Mouse (Mus musculus): ENCODE data around the gene Sema3g. TPM values are rescaled to one million over a fixed set of nuclear protein-coding genes. Genes with fewer than 3 reads are reported as not detected.

Gene Sema3g
- polyA plus RNA-seq, 1 experiment from 2014 or later: 6.5 TPM

DNA sequence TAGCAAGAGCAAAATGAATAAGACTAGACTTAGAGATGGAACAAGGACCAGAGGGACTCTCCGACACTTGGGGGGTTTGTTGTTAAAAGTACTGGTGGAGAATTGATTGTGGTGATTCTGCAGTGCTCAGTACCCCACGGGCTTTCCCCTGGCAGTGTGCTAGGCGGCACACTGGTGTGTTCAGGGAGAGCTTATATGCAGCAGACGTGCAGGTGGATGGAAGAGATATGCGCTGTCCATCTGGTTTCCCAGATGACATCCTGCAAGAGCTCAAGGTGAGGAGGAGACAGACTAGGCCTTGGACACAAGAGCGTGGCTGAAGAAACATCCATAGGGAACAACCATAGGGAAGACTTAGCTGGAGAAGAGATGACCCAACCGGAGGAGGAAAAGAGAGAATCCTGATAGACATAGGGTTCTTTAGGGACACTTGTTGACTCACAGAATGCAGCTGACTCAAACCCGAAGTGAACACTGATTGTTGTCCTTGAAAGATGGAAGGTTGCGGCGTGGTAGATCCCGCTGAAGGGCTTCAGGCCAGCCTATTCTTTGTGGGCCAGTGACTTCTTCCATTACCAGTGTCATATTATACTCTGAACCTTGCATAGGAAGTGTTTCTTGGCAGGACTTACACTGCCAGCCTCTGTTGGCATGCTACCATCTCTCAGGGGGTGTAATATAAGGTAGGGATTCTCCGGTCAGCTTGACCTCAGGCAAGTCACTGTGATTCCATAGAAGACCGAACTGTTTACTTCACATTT is 10.4 kb upstream of the Sema3g start:
- Histone ChIP-seq H3K27me3 (ENCODE audit: insufficient read depth, low read length) (no peaks in the 10 kb centered on the region), H3K4me1 (replicated peaks; ENCODE audit: insufficient read depth, low read length) (peaks cover 12% of the 10 kb centered on the region), H3K4me3 (replicated peaks; ENCODE audit: low read depth, low read length) (peak overlapping the region; percentile 83), H3K9ac (ENCODE audit: low read depth, low read length) (peak overlapping the region; percentile 91), H3K27ac (no peak overlapping the region), H3K36me3 (ENCODE audit: insufficient read depth, low read length) (peaks cover 11% of the 10 kb centered on the region), H3K9me3 (replicated peaks; ENCODE audit: low read length) (no peaks in the 10 kb centered on the region), H3K4me2 (ENCODE audit: low read length) (peak overlapping the region; percentile 94)
- no peak for DNase-seq (ENCODE audit: low spot score)
- ATAC-seq (replicated peaks; ENCODE audit: low FRiP score, low read depth): no peak
- no peak for TF ChIP-seq CTCF (IDR thresholded peaks at IDR 0.05; ENCODE audit: low read depth)
- WGBS: 79% methylated on average over 13 of the region's 13 CpGs

DNA sequence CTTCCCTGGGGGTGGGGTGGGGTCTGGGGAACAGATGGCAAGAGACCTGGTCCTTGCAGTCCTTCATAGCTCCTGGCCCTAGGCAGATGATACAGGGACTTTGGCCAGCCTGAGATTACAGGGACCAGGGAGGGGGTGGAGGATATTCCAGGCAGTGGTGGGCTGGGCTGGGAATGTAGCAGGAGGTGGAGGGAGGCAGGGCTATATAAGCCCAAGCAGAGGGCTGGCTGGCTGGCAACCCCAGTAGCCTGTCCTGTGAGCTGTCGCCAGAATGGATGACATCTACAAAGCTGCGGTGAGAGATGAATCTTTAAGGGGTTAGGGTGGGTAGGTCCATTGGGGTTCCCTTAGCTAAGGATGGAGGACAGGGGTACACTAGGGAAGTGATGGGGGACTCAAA is 9.6 kb upstream of the Sema3g start, which contains the start of gene Tnnc1:
Gene Tnnc1 (plus strand): TSS at position 229 of the 400 bp plus-strand sequence.
- DNase-seq (ENCODE audit: low spot score) (no peak), ATAC-seq (replicated peaks; ENCODE audit: low FRiP score, low read depth) (no peak)
- peaks cover 12% of the 10 kb centered on the region for H3K4me1 ChIP-seq (replicated peaks; ENCODE audit: insufficient read depth, low read length)
- H3K9me3 ChIP-seq (replicated peaks; ENCODE audit: low read length): no peaks in the 10 kb centered on the region
- H3K4me3 ChIP-seq (replicated peaks; ENCODE audit: low read depth, low read length): no peak within 1 kb of the TSS
- WGBS: 52% methylated on average over 2 of the region's 2 CpGs
- H3K9ac ChIP-seq (ENCODE audit: low read depth, low read length): no peak within 1 kb of the TSS
- H3K27ac ChIP-seq: no peak within 1 kb of the TSS
- no peaks in the 10 kb centered on the region for H3K27me3 ChIP-seq (ENCODE audit: insufficient read depth, low read length)
- H3K4me2 ChIP-seq (ENCODE audit: low read length): peak within 1 kb of the TSS; percentile 94
- no peak for TF ChIP-seq CTCF (IDR thresholded peaks at IDR 0.05; ENCODE audit: low read depth)
- peaks cover 4% of the 10 kb centered on the region; the same call in 1 of the 2 replicates for H3K36me3 ChIP-seq (ENCODE audit: insufficient read depth, low read length)

DNA sequence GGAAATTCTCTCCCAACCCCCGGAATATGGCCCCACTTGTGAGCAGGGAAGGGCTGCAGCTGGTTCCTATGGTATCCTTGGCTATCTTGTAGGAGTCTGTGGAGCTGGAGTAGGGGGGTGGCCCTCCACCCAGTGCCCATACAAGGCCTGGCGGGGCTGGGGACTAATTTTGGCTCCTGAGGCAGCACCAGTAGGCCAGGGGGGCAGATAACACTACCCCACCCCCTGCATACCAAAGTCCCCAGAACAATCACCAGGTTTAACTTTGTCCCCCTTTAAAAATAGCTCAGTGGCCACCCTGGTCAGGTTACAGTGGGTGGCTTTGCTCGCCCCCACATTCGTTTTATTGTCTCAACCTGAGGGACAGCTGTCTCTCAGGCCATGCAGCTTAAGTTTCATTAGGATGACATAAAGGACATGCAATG is 8.5 kb upstream of the Sema3g start:
- 66% methylated on average over 4 of the region's 4 CpGs for WGBS

GRCm38 (mm10) chr14:31211854-31212253 is 5.8 kb upstream of the Sema3g start:
- no peaks in the 10 kb centered on the region for H3K4me1 ChIP-seq (replicated peaks; ENCODE audit: insufficient read depth, low read length)
- H3K36me3 ChIP-seq (ENCODE audit: insufficient read depth, low read length): no peaks in the 10 kb centered on the region
- H3K4me3 ChIP-seq (replicated peaks; ENCODE audit: low read depth, low read length): no peak overlapping the region
- no peak overlapping the region for H3K4me2 ChIP-seq (ENCODE audit: low read length)
- H3K9me3 ChIP-seq (replicated peaks; ENCODE audit: low read length): no peaks in the 10 kb centered on the region
- 89% methylated on average over 6 of the region's 6 CpGs for WGBS
- no peak for DNase-seq (ENCODE audit: low spot score)
- H3K27ac ChIP-seq: no peak overlapping the region
- no peak for ATAC-seq (replicated peaks; ENCODE audit: low FRiP score, low read depth)
- no peak for TF ChIP-seq CTCF (IDR thresholded peaks at IDR 0.05; ENCODE audit: low read depth)
- no peak overlapping the region for H3K9ac ChIP-seq (ENCODE audit: low read depth, low read length)
- H3K27me3 ChIP-seq (ENCODE audit: insufficient read depth, low read length): no peaks in the 10 kb centered on the region

More for the DNA sequence above, 8.5 kb upstream of the Sema3g start:
- H3K4me2 ChIP-seq (ENCODE audit: low read length): no peak overlapping the region
- TF ChIP-seq CTCF (IDR thresholded peaks at IDR 0.05; ENCODE audit: low read depth): no peak
- ATAC-seq (replicated peaks; ENCODE audit: low FRiP score, low read depth) (no peak), DNase-seq (ENCODE audit: low spot score) (no peak)
- no peak overlapping the region for H3K9ac ChIP-seq (ENCODE audit: low read depth, low read length)
- no peaks in the 10 kb centered on the region for H3K9me3 ChIP-seq (replicated peaks; ENCODE audit: low read length)
- no peak overlapping the region for H3K27ac ChIP-seq
- no peak overlapping the region for H3K4me3 ChIP-seq (replicated peaks; ENCODE audit: low read depth, low read length)
- H3K27me3 ChIP-seq (ENCODE audit: insufficient read depth, low read length): no peaks in the 10 kb centered on the region
- H3K36me3 ChIP-seq (ENCODE audit: insufficient read depth, low read length): no peaks in the 10 kb centered on the region
- peaks cover 11% of the 10 kb centered on the region for H3K4me1 ChIP-seq (replicated peaks; ENCODE audit: insufficient read depth, low read length)

DNA sequence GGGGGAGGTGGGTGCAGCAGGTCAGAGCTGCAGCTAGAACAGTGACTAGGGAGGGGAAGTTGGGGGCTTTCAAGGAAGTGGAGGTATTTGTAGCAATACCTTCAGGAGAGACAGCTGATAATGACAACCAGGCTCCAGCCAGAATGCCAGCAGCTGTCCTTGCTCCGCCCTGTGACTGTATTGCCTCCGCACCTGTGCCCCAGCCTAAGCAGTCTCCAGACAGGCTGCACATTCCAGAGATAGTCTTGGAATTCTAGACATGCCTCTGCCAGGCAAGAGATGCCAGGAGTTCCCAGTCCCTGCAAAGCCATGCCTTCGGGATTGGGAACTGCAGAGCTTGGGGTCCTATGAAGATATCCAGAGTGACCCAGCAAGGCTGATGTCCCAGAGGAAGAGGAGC is 5.2 kb upstream of the Sema3g start:
- DNase-seq (ENCODE audit: low spot score) (no peak), ATAC-seq (replicated peaks; ENCODE audit: low FRiP score, low read depth) (no peak)
- Histone ChIP-seq H3K27me3 (ENCODE audit: insufficient read depth, low read length) (no peaks in the 10 kb centered on the region), H3K4me3 (replicated peaks; ENCODE audit: low read depth, low read length) (no peak overlapping the region), H3K9me3 (replicated peaks; ENCODE audit: low read length) (no peaks in the 10 kb centered on the region), H3K27ac (no peak overlapping the region), H3K4me2 (ENCODE audit: low read length) (no peak overlapping the region), H3K4me1 (replicated peaks; ENCODE audit: insufficient read depth, low read length) (no peaks in the 10 kb centered on the region), H3K9ac (ENCODE audit: low read depth, low read length) (0 out of 2 replicates have a peak overlapping the region, but pooled peaks have one; percentile 18), H3K36me3 (ENCODE audit: insufficient read depth, low read length) (no peaks in the 10 kb centered on the region)
- WGBS: 77% methylated on average over 3 of the region's 3 CpGs
- no peak for TF ChIP-seq CTCF (IDR thresholded peaks at IDR 0.05; ENCODE audit: low read depth)

- H3K36me3 ChIP-seq (ENCODE audit: insufficient read depth, low read length): no peaks in the 10 kb centered on the region
- no peaks in the 10 kb centered on the region for H3K27me3 ChIP-seq (ENCODE audit: insufficient read depth, low read length)
- no peaks in the 10 kb centered on the region for H3K4me1 ChIP-seq (replicated peaks; ENCODE audit: insufficient read depth, low read length)
- H3K4me2 ChIP-seq (ENCODE audit: low read length): no peak overlapping the region
- no peak overlapping the region for H3K9ac ChIP-seq (ENCODE audit: low read depth, low read length)
- H3K4me3 ChIP-seq (replicated peaks; ENCODE audit: low read depth, low read length): no peak overlapping the region
- no peaks in the 10 kb centered on the region for H3K9me3 ChIP-seq (replicated peaks; ENCODE audit: low read length)
- no peak for ATAC-seq (replicated peaks; ENCODE audit: low FRiP score, low read depth)
- no peak overlapping the region for H3K27ac ChIP-seq
- 74% methylated on average over 8 of the region's 8 CpGs for WGBS
- no peak for DNase-seq (ENCODE audit: low spot score)
- no peak for TF ChIP-seq CTCF (IDR thresholded peaks at IDR 0.05; ENCODE audit: low read depth)
These were observed 3.8 kb upstream of the Sema3g start for GRCm38 (mm10) chr14:31213868-31214267.

Data from kidney, postnatal 0 days (tissue).